Mouse (Mus musculus): ENCODE measurements around the gene Evpl. TPM values are rescaled to one million over a fixed set of nuclear protein-coding genes. Genes with fewer than 3 reads are reported as not detected.
"Not testable (repeated sequence)": the region's sequence is repeated elsewhere in the genome, so short reads cannot be mapped to it uniquely, and the experiment has no call there.

The Evpl gene
- not detected for polyA plus RNA-seq (2017; shearing (Covaris generic))

- ATAC-seq = peak; percentile 32
Observed at GRCm38 (mm10) chr11:116237742-116238395, at the start of gene Evpl. TSS of gene Evpl (minus strand) at chr11:116238077.

GRCm38 (mm10) chr11:116287351-116287750, 49.5 kb upstream of the Evpl start:
- no peak for ATAC-seq

- ATAC-seq = no peak
Observed at GRCm38 (mm10) chr11:116285770-116286191, 47.9 kb upstream of the Evpl start.

GRCm38 (mm10) chr11:116283982-116284381, 46.1 kb upstream of the Evpl start:
- no peak for ATAC-seq

DNA sequence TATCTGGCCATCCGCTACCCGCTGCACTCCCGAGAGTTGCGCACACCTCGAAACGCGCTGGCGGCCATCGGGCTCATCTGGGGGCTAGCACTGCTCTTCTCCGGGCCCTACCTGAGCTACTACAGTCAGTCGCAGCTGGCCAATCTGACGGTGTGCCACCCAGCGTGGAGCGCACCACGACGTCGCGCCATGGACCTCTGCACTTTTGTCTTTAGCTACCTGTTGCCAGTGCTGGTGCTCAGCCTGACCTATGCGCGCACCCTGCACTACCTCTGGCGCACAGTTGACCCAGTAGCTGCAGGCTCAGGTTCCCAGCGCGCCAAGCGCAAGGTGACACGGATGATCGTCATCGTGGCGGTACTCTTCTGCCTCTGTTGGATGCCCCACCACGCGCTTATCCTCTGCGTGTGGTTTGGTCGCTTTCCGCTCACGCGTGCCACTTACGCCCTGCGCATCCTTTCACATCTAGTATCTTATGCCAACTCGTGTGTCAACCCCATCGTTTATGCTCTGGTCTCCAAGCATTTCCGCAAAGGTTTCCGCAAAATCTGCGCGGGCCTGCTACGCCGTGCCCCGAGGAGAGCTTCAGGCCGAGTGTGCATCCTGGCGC, 45.1 kb upstream of the Evpl start:
- no peak for ATAC-seq

- ATAC-seq = no peak
Observed at GRCm38 (mm10) chr11:116282089-116282488, 44.2 kb upstream of the Evpl start.

DNA sequence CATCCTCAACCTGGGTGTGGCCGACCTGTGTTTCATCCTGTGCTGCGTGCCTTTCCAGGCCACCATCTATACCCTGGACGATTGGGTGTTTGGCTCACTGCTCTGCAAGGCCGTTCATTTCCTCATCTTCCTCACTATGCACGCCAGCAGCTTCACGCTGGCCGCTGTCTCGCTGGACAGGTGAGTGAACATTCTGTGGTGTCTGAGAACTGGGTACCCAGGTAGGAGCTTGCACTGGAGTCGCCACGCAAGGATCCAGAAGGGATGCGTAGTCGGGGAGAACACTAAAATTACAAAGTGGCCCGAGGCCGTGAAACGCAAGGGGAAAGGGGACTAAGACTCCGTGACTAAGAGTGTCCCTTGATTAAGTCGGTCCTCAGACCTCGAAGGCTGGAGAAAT, 43.8 kb upstream of the Evpl start:
- ATAC-seq = no peak

GRCm38 (mm10) chr11:116280751-116281663, 43.1 kb upstream of the Evpl start, which contains the start of gene Galr2:
TSS of gene Galr2 (plus strand) at chr11:116280939.
- no peak for ATAC-seq

DNA sequence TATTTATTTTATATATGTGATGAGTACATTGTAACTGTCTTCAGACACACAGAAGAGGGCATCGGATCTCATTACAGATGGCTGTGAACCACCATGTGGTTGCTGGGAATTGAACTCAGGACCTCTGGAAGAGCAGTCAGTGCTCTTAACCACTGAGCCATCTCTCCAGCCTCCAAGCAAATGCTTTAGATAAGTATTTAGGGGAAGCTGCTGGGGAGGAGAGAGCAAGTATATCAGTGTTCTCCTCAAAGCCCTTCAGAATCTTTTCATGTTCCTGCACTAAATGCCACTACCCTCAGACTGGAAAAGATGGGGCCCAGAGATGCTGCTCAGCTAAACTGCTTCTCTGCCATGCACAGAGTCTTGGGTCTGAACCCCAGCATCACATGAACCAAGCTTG, 39.3 kb upstream of the Evpl start:
- ATAC-seq = not testable (repeated sequence)

DNA sequence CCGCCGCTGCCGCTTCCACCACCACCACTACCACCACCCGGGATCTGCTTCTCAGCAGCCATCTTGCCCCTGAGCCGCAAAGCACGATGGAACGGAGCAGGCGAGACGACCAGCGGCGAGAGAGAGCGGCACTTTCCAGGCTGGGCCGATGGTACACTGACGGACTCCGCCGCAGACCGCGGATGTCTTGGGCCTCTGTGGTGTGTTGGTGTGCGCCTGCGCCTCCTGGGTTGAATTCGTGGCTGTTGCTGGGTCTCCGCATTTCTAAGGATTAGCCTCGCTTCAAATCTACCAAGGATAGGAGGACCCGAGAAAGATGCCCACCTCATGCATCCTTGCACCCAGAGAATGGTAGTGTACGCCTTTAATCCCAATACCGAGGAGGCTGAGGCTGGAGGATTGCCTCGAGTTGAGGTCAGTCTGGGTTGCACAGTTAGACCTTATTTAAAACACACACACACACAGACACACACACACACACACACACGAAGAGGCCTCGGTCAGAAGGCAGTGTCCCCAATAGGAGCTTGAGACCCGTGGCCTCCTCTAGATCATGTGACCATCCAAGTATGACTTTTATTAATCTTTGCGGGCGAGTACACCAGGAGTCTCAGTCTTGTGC, 36.3 kb upstream of the Evpl start, which contains the start of gene Srp68:
Srp68 (minus strand) TSS at position 173 of the 622 bp plus-strand sequence.
- ATAC-seq = peak; percentile 98

DNA sequence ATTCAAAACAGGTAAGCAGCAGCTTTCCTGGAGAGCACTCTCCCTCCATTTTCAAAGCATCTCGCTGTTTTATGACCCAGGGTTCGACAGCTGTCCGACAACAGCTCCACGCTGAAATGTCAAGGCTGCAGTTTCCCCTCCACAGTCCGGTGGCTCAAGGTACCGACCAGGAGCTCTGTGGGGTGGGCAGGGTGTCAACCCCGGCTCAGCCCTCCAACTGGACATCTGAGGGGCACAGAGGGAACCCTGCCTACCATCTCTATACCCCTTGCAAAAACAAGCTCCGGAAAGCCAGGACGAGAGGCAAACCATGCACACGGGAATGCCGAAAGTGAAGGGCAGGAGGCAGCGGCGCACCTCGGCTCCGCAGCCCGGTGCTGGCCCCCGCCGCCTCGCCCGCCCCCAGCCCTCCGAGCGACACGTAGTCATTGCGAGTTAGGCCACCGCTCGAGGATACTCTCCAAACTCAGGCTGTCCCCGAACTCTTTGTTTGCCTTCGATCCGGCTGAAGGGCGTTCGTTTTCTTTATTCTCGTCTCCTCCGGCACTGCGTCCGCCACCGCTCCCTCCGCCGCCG, 35.7 kb upstream of the Evpl start:
- no peak for ATAC-seq

DNA sequence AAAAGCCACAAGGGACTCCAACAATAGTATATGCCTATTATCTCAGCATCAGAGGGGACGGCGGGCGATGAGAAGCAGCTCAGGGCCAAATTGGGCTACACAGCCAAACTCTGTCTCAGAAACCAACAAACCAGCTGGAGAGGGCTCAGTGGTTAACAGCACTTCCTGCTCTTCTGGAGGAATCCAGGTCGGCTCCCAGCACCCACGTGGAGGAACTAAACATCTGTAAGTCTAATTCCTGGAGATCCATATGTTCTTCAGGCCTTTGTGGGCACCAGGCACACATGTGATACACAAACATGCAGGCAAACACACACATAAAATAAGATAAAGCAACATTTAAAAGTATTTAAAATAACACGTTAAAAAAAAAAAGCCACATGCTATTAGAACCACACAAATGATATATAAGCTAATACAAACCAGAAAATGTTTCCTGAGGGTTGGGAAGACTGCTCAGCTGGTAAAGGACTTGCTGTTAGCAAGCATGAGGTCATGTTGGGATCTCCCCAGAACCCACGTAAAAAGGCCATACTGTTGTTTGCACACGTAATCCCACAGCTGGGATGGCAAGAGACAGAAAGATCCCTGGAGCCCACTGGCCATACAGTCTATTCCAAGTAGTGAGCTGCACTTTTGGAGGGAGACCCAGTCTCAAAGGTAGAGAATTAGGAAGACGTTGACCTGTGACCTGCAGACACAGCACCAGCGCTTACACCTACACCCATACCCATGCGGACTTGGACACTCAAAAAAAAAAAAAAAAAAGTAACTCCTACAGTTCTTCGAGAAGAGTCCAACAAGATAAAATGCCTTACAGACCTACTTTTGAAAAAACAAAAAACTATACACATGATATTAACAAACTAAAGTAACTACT, 35.0 kb upstream of the Evpl start:
- no peak for ATAC-seq

- ATAC-seq = no peak
Observed at GRCm38 (mm10) chr11:116269560-116269959, 31.7 kb upstream of the Evpl start.

- ATAC-seq = no peak
Observed at GRCm38 (mm10) chr11:116268313-116268712, 30.4 kb upstream of the Evpl start.

DNA sequence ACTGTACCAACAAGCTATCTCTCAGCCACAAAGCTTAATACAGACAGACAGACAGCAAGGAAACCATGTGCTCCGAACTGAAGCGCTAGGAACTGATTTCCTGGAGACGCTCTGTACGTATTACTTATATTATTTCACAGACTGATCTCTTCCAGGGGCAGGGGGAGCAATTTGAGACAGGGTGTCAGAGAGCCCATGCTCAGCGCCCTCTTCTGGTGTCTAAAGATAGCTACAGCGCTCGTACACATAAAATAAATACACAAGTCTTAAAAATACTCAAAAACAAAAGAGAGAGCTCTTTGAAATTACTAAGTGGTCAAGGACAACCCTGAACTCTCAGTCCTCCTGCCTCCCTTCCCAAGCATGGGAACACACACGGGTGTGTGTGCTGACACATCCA, 29.8 kb upstream of the Evpl start:
- ATAC-seq = no peak

DNA sequence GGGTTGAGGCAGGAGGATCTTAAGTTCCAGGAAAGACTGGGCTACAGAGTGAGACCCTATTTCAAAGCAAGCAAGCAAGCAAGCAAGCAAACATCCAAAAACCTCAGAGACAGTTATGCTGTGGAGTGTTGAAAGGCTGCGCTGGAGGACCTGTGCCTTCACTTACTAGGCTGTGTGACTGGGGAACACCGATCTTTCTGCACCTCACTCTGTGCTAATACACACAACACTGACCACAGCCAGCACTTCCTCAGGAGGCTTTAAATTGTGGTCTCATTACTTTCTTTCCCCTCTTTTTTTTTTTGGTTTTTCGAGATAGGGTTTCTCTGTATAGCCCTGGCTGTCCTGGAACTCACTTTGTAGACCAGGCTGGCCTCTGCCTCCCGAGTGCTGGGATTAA, 28.0 kb upstream of the Evpl start:
- ATAC-seq = no peak

GRCm38 (mm10) chr11:116265352-116265751, 27.5 kb upstream of the Evpl start:
- peak; percentile 53 for ATAC-seq

- ATAC-seq = no peak
Observed at GRCm38 (mm10) chr11:116260259-116260658, 22.4 kb upstream of the Evpl start.

DNA sequence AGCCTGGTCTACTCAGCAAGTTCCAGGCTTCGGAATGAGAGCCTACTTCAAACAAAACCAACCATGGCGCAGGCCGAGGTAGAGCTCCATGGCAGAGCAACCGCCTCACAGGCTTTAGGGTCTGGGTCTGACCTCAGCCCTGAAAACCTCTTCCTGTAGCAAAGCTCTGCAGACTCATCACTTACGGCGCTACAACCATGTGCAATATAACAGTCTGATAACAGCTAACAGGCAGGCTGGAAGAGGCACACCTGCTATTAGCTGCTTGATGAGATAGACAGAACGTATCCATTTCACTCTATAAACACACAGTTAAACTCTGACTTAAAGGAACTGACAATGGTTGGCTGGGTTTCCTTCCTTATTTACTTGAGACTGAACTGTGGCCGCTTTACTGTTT, 21.6 kb upstream of the Evpl start:
- no peak for ATAC-seq

GRCm38 (mm10) chr11:116255982-116256675, 18.3 kb upstream of the Evpl start:
- peak; percentile 71 for ATAC-seq

Measured in CD4-positive, CD25-positive, alpha-beta regulatory T cell, adult 4 months (primary cell).